Mouse (Mus musculus): ENCODE data around the gene Gart.

Gene Gart

GRCm38 (mm10) chr16:91646681-91647419 lies at the start of gene Gart:
Gene Gart (minus strand): TSS chr16:91646952.
- DNase-seq (ENCODE audit: low spot score in 2 of 2): peak; percentile 88 to 92

GRCm38 (mm10) chr16:91695108-91695755 lies 48.5 kb upstream of the Gart start:
- DNase-seq (ENCODE audit: low spot score in 2 of 2): no peak

GRCm38 (mm10) chr16:91694455-91695084 lies 47.8 kb upstream of the Gart start:
- peak; percentile 49 to 53 for DNase-seq (ENCODE audit: low spot score in 2 of 2)

- DNase-seq (ENCODE audit: low spot score in 2 of 2): no peak
Measured at GRCm38 (mm10) chr16:91689791-91690190, 43.0 kb upstream of the Gart start.

GRCm38 (mm10) chr16:91688619-91689334 lies 42.0 kb upstream of the Gart start, which contains the start of gene Donson:
Gene Donson (minus strand): TSS chr16:91688770.
- DNase-seq (ENCODE audit: low spot score in 2 of 2): peak; percentile 89 to 93

- no peak for DNase-seq (ENCODE audit: low spot score in 2 of 2)
Measured at GRCm38 (mm10) chr16:91688023-91688618, 41.4 kb upstream of the Gart start.

DNA sequence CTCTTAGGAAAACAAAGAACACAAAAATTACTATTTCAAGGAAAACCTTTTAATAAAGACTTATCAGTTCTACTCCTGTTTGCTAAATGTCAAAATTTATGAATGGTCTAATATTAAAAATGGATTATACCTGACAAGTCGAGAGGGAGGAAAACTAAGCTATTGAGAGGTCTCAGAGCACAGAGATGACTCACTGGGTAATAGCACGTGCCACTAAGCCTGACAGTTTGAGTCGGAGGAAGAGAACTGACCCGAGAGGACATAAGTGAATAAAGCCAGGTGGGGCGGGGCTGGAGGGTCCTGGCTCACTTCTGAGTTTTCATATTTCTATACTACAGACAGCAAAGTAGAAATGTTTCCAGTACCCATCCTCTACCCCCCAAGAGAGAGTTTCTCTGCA lies 39.6 kb upstream of the Gart start:
- DNase-seq (ENCODE audit: low spot score in 2 of 2): no peak

DNA sequence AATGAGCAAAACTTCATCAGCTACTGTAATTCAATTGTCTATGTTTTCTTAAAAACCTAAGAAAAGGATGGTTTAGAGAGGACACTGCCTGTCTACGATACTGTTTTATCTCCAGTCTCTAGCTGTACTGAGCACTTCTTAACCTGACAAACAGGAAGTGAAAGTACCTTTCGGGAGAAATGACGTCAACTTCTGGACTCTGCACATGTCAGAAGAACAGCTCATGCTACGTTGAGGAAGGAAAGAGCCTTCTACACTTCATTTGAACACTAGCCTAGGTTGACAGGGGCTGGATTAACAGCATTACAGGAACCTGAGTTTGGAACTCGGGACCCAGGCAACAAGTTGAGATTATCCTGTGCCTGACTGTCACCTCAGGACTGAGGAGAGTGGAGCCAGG lies 38.8 kb upstream of the Gart start:
- DNase-seq (ENCODE audit: low spot score in 2 of 2): no peak

GRCm38 (mm10) chr16:91680656-91681055 lies 33.9 kb upstream of the Gart start:
- no peak for DNase-seq (ENCODE audit: low spot score in 2 of 2)

DNA sequence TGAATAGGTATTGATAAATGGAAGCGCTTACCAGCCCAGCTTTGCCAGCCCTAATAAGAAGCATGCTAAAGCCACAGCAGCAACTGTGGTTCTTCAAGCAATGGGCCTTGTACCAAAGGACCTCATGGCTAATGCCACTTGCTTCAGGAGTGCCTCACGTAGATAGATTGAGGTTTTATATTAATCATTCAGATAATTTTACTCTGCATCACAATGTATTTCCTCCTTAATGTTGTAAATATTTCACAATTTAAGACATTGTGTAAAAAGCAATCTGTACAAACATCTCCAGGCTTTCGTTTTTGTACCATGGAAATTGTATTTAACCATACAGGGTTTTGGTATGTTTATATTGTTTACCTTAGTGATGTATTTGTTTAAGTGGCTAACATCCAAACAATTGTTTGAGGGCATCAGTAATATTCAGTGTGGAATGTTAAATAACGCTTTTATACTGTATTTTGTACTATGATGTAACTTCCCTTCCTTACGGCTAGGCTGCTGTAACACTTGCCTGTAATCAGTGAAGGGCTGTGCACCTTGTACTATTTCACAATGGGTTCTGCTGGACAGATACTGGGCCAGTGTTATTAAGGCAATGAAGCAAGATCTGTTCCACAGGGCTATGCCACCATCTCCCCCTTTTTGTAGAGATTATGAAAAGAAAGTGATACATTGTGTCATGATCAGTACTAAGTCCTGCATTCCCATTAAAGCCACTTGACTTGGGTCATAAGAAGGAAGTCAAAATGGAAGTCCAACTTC lies 31.6 kb upstream of the Gart start:
- no peak for DNase-seq (ENCODE audit: low spot score in 2 of 2)

DNA sequence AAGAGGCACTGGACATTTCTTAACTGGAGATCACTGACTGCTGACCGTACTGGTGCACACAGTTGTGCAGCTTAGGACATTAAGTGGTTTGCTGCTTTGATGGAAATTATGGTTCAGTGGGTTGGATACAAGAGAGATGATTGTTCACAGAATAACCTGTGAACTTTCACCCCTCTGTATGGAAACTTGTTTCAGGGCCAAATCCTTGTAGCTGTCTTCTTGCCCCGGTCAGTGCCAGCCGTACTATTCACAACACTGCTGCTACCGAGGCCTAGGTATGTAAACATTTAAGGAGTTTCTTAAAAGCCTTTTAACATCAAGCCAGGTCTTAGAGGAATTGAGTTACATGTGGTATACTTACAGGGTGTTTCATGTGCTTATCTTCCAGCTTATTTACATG lies 27.7 kb upstream of the Gart start:
- no peak for DNase-seq (ENCODE audit: low spot score in 2 of 2)

DNA sequence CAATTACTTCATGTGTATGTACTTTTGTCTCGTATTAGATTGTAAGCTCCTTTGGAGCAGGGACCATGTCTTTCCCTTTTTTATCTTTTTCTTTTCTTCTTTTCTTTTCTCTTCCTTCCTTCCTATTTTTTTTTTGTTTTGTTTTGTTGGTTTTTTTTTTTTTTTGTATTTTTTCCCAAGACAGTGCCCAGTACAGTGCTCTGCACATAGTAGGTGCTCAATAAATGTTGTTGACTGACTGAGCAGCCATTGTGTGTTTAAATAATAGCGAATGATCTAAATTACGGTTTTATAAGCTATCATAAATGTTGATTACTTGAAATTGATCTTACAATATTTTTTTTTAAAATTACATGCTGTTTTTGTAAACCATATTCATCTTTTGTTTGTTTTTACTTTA lies 17.0 kb upstream of the Gart start:
- DNase-seq (ENCODE audit: low spot score in 2 of 2): no peak

DNA sequence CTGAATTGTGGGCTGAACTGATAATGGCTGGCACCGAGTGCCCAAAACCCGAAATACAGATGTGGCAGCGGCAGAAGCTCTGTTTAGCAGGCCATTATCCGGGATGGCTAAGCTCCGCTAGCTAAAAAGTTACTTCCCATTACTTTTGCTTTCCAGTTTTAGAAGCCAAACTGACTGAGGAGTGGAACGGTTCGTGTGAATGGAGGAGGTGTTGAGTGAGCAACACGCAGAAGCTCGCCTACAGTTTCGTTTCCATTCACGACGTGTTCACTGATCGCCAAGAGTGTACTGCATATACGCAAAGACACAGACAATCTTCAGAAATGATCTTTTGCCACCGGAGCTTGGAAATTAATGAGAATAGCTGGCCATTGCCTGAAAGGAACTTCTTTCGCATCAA lies 15.6 kb upstream of the Gart start:
- DNase-seq (ENCODE audit: low spot score in 2 of 2): no peak

GRCm38 (mm10) chr16:91661397-91661796 lies 14.6 kb upstream of the Gart start:
- DNase-seq (ENCODE audit: low spot score in 2 of 2): no peak

DNA sequence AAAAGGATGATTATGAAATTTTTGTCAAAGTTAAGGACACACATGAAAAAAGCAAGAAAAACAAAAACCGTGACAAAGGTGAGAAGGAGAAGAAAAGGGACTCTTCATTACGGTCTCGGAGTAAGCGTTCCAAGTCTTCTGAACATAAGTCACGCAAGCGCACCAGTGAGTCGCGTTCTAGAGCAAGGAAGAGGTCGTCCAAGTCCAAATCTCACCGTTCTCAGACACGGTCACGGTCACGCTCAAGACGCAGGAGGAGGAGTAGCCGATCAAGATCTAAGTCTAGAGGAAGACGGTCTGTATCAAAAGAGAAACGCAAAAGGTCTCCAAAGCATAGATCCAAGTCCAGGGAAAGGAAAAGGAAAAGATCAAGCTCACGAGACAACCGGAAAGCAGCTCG lies 13.0 kb upstream of the Gart start:
- no peak for DNase-seq (ENCODE audit: low spot score in 2 of 2)

GRCm38 (mm10) chr16:91658471-91658870 lies 11.7 kb upstream of the Gart start:
- DNase-seq (ENCODE audit: low spot score in 2 of 2): no peak

DNA sequence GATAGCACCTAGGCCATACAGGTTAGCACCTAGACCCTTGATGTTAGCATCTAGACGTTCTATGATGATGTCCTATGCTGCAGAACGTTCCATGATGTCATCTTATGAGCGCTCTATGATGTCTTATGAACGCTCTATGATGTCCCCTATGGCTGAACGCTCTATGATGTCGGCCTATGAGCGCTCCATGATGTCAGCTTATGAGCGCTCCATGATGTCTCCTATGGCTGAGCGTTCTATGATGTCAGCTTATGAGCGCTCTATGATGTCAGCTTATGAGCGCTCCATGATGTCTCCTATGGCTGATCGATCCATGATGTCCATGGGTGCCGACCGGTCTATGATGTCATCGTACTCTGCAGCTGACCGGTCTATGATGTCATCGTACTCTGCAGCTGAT lies 10.5 kb upstream of the Gart start:
- no peak for DNase-seq (ENCODE audit: low spot score in 2 of 2)

DNA sequence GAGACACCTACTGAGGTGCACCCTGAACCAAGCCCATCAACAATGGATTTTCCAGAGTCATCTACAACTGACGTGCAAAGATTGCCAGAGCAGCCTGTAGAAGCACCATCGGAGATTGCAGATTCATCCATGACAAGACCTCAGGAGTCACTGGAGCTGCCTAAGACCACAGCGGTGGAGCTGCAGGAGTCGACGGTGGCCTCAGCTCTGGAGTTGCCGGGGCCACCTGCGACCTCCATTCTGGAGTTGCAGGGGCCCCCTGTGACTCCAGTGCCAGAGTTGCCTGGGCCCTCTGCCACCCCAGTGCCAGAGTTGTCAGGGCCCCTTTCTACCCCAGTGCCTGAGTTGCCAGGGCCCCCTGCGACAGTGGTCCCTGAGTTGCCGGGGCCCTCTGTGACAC lies 8.5 kb upstream of the Gart start:
- DNase-seq (ENCODE audit: low spot score in 2 of 2): no peak

GRCm38 (mm10) chr16:91652191-91652590 lies 5.4 kb upstream of the Gart start:
- DNase-seq (ENCODE audit: low spot score in 2 of 2): no peak

DNA sequence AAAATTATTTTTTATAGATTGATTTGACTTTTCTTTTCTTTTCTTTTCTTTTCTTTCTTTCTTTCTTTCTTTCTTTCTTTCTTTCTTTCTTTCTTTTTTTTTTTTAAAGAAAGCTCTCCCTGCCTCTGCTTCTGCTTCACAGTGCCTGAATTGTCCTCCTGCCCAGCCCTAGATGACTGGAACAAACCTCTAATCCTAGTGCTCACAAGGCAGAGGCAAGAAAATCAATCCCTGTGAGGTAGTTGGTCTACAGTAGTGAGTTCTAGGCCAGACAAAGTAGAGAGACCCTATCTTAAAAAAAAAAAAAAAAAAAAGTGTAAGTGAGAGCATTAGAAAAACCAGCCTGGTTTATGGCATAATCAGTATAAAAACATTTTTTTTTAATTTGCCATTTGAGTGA lies 3.0 kb upstream of the Gart start:
- no peak for DNase-seq (ENCODE audit: low spot score in 2 of 2)

GRCm38 (mm10) chr16:91649246-91649645 lies 2.5 kb upstream of the Gart start:
- no peak for DNase-seq (ENCODE audit: low spot score in 2 of 2)

All from frontal cortex, postnatal 10 days (tissue).